Mouse (Mus musculus) lung, postnatal 0 days (tissue): ENCODE data around the gene Rap2b.

Source experiments
- CTCF ChIP-seq: IDR thresholded peaks from 2 replicates; pipeline ENCODE4 v1.5.1; 2016; ENCODE audit warnings: antibody characterized with exemption, mild to moderate bottlenecking
- EP300 ChIP-seq: IDR thresholded peaks from 2 replicates; pipeline ENCODE4 v1.6.1; 2016; ENCODE audit warnings: antibody characterized with exemption, mild to moderate bottlenecking, control low read depth

GRCm38 (mm10) chr3:61364978-61365778 is 3.7 kb downstream of the Rap2b start:
- TF ChIP-seq CTCF (peak; percentile 28), EP300 (no peak)
